Mouse (Mus musculus) effector memory CD4-positive, alpha-beta T cell, adult 7 months (primary cell): ENCODE results near the gene Slc6a18. TPM values are rescaled to one million over a fixed set of nuclear protein-coding genes. Genes with fewer than 3 reads are reported as not detected.

ENCODE experiments used
- polyA plus RNA-seq: library from polyadenylated mRNA; unstranded; fragments of 100-300 nt; shearing (Covaris generic); gene quantifications from one replicate; pipeline ENCODE4 v1.2.1, GENCODE M21; 2017

Gene Slc6a18
- not detected for polyA plus RNA-seq

DNA sequence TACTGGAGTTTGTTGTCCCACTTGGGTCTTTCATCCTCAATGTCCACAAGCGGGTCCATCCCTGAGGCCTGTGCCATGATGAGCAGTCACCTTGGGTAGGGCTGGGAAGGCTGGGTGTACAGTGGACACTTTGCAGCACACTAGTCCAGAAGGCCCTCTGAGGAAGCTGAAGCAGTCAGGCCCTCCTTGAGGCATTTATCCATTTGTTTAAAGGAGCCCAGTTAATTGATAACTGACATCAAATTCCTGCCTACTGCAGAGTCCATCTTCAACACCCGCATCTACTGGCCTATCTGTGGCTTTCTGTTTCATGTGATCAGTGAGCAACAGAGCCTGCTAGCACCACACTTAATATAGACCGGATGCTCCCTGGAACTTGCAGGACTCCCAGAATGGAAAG lies at the start of gene Slc6a18:
TSS of gene Slc6a18 (minus strand) at position 171 of the 400 bp plus-strand sequence.

DNA sequence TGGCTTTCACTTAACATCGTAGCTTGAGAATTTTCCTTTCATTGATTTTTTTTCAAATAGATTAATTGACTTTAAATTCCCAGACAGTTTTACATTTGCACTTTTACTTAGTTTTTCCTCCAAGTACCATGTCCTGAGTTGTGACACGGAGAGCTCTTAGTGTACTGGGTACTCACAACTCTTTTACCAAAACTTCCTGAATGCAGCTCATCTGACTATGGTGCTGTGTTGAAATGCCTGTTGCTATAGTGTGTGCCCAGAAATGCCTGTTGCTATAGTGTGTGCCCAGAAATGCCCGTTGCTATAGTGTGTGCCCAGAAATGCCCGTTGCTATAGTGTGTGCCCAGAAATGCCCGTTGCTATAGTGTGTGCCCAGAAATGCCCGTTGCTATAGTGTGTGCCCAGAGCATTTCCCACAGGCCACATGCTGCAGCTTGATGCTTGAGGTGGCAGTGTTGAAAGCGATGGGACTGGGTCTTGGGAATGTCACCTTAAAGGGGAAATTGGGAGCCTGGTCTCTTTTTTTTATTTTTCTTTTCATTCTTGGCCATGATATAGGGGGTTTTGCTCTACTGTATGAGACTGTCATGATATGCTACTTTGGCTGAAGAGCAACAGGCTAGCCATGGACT lies 27.0 kb upstream of the Slc6a18 start, which contains the start of gene Slc6a19:
TSS of gene Slc6a19 (minus strand) at position 172 of the 632 bp plus-strand sequence.

DNA sequence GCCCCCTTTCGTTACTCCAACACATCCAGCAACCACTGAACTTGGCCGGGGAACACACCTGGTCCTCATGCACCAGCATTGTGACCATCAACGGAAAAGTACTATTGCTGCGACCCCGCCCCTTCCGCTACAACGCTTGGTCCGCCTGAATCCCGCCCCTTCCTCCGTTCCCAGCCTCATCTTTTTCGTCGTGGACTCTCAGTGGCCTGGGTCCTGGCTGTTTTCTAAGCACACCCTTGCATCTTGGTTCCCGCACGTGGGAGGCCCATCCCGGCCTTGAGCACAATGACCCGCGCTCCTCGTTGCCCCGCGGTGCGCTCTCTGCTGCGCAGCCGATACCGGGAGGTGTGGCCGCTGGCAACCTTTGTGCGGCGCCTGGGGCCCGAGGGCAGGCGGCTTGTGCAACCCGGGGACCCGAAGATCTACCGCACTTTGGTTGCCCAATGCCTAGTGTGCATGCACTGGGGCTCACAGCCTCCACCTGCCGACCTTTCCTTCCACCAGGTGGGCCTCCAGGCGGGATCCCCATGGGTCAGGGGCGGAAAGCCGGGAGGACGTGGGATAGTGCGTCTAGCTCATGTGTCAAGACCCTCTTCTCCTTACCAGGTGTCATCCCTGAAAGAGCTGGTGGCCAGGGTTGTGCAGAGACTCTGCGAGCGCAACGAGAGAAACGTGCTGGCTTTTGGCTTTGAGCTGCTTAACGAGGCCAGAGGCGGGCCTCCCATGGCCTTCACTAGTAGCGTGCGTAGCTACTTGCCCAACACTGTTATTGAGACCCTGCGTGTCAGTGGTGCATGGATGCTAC lies 50.9 kb downstream of the Slc6a18 start, which contains the start of gene Tert:
TSS of gene Tert (plus strand) at position 167 of the 805 bp plus-strand sequence.

Other genes with a start within 250 kb of the Slc6a18 start
- gene Lpcat1, start 210.8 kb downstream of the Slc6a18 start, polyA plus RNA-seq: 25.6 TPM
- gene Slc6a3, start 141.3 kb downstream of the Slc6a18 start, polyA plus RNA-seq: 0.18 TPM
- 138 TPM for gene Clptm1l, start 74.0 kb downstream of the Slc6a18 start, polyA plus RNA-seq
- gene Tert, start 51.1 kb downstream of the Slc6a18 start, polyA plus RNA-seq: 4.6 TPM
- not detected for gene Slc6a19, start 26.8 kb upstream of the Slc6a18 start, polyA plus RNA-seq
- gene Slc12a7, start 55.1 kb upstream of the Slc6a18 start, polyA plus RNA-seq: 66.3 TPM
- 0.61 TPM for gene Nkd2, start 169.6 kb upstream of the Slc6a18 start, polyA plus RNA-seq